Mouse (Mus musculus): ENCODE data around the gene Atp5j.

GRCm38 (mm10) chr16:84813852-84814251 lies 21.6 kb downstream of the Atp5j start:
- TF ChIP-seq CTCF (IDR thresholded peaks at IDR 0.05; ENCODE audit: low read depth, low read length) (no peak), GATA1 (IDR thresholded peaks at IDR 0.05; ENCODE audit: borderline replicate concordance, low read length) (no peak)
